Mouse (Mus musculus) adrenal gland, adult 10 weeks (tissue): ENCODE results near the gene Asic3. TPM values are rescaled to one million over a fixed set of nuclear protein-coding genes. Genes with fewer than 3 reads are reported as not detected.

Experiments
- polyA plus RNA-seq: library from polyadenylated mRNA; stranded (reverse); fragments of 350-450 nt; fragmentation: Illumina TruSeq; extraction: RNeasy Lipid Tissue Mini Kit (QIAGEN cat#74804); gene quantifications from one replicate; pipeline ENCODE4 v1.2.3, GENCODE M21; 2014; ENCODE audit warnings: low read depth, low replicate concordance

The Asic3 gene
- not detected for polyA plus RNA-seq

DNA sequence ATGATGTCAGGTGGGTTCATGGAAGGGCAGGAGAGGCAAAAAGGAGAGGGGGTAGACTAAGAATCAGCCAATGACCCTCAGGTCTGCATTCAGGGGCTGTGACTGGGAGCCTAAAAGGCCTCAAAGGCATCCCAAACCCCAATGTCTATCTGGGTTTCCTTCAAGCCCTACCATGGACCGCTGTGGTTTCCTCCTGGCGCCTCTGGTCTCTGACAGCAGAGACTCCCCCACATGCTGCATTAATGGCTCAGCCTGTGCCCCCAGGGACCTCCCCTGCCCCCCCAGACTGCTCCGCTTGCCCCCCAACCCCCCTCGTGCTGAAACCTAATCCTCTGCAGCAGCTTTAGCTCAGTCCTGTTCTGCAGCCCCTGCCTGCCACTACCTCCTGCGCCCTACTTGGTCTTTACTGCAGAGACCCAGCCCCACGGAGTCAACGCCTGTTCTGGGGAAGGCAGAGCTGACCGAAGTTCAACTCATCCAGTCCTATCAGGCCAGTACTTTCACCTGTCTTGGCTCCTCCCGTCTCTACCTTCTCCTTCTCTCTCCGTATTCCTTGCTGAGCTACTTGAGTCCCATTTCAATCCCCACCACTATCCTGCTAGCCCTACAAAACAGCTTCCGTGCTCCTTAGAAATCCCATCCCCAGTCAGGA, at the start of gene Asic3:
Gene Asic3 (plus strand): TSS at position 351 of the 652 bp plus-strand sequence.

GRCm38 (mm10) chr5:24364508-24364907, 48.7 kb upstream of the Asic3 start, which contains the start of gene Nos3:
Gene Nos3, plus strand, starts transcription at chr5:24364810.

GRCm38 (mm10) chr5:24391864-24392263, 21.3 kb upstream of the Asic3 start, which contains the start of gene Atg9b:
Gene Atg9b, minus strand, starts transcription at chr5:24392143.

GRCm38 (mm10) chr5:24393392-24393997, 19.7 kb upstream of the Asic3 start, which contains the start of gene Abcb8:
Gene Abcb8, plus strand, starts transcription at chr5:24393663.

DNA sequence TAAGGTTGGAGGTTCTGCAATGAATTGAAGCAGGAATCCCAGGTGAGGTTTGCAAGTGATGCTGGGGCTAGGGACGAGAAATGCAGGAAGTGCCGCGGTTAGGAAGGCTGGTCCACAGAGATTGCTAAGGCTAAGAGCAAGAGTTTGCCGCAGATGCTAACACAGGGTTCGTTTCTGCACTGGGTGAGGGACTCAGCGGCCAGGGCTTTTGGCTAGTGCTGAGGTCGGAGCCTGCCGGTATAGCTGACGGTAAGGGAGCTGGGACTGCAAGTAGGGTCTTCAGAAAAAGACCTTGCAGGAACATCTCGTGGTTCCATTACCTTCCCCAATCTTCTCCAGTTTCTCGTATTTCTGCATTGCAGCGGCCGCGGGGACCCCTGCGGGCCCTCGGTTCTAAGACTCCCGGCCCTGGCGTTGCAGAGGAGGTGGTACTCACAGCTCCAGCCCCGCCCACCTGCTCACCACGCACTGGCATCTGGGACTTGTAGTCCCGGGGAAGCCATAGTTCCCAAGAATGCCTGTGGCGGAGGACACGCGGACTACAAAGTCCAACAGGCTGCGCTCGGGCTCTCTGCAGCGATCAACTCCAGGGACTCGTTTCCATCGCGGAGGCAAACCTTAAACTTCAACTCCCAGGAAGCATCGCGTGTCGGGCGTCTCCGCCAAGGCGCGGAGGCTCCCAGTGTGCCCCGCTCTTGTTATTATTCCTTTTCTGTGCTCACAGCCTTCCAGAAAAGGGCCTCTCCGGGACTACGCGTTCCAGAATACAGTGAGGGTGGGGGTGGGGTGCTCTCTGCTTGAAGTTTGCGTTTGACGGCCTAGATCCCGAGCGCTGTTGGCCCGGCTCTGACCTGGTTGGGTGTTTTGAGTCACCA, 10.2 kb downstream of the Asic3 start, which contains the start of the genes Cdk5 and Slc4a2:
Gene Cdk5 (minus strand): TSS at position 402 of the 875 bp plus-strand sequence.
Gene Slc4a2 (plus strand): TSS at position 709 of the 875 bp plus-strand sequence.

DNA sequence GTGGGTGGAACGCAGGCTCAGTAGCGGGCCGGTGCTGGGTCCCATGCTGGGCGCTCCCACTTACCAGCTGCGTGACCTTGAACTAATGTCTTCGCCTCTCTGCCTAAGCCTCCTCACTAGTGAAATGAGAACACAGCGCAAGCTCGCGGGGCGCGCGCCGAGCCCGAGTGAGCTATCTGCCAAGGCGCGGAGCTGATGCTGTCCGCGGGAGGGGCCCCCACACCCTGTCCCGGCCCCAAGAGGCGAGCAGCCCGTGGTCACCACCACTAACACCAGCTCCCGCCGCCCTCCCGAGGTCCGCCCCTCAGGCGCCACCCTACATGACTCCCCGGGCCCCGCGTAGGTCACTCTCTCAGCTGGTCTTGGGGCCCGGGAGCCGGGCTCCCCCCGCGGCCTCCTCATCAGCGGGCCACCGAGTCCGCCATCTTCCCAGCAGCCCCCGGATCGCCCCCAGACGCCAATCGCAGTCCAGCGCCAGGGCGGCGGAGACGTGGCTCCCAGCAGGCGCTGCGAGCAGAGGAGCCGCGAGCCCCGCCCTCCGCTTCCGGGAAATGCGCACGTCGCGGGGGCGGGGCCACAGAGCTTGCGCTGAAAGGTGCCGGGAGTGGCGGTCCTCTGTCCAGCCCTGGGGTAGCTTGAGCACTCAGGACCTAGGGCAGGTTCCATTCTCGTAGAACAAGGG, 31.7 kb downstream of the Asic3 start, which contains the start of gene Fastk:
Gene Fastk (minus strand): TSS at position 542 of the 682 bp plus-strand sequence.

GRCm38 (mm10) chr5:24447624-24448298, 34.6 kb downstream of the Asic3 start, which contains the start of gene Tmub1:
Gene Tmub1, minus strand, starts transcription at chr5:24447854.

DNA sequence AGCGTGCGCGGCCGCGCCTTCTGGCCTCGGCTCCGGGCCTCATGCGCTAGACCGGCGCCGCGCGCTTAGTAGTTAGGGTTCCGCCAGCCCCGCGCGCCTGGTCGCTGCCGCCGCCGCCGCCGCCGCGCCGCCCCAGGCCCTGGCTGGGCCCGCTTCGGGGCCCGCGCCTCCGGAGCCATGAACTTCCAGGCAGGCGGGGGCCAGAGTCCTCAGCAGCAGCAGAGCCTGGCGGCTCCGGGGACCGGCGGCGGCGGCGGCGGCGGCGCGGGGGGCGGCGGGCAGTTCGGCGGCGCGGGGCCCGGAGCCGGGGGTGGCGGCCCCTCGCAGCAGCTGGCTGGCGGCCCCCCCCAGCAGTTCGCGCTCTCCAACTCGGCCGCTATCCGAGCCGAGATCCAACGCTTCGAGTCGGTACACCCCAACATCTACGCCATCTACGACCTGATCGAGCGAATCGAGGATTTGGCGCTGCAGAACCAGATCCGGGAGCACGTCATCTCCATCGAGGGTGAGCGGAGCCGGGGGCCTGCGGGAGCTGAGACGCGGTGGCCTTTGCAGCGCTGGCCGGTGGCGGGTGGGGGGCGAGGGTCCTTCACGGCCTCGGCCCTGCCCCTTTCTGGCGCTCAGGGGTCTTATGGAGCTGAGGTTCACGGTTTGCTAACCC, 39.0 kb downstream of the Asic3 start, which contains the start of gene Agap3:
Gene Agap3 (plus strand): TSS at position 148 of the 661 bp plus-strand sequence.

Other genes starting within 250 kb of the Asic3 start
- 7.4 TPM for gene Nupl2, start 248.4 kb upstream of the Asic3 start, polyA plus RNA-seq
- 0.35 TPM for gene Kcnh2, start 61.8 kb upstream of the Asic3 start, polyA plus RNA-seq
- gene Nos3, start 48.6 kb upstream of the Asic3 start, polyA plus RNA-seq: 0.35 TPM
- not detected for gene Atg9b, start 21.2 kb upstream of the Asic3 start, polyA plus RNA-seq
- 1.5 TPM for gene Abcb8, start 19.7 kb upstream of the Asic3 start, polyA plus RNA-seq
- 12.3 TPM for gene Cdk5, start 10.1 kb downstream of the Asic3 start, polyA plus RNA-seq
- gene Slc4a2, start 10.4 kb downstream of the Asic3 start, polyA plus RNA-seq: 3.8 TPM
- 2.4 TPM for gene Fastk, start 31.9 kb downstream of the Asic3 start, polyA plus RNA-seq
- 0.93 TPM for gene Tmub1, start 34.5 kb downstream of the Asic3 start, polyA plus RNA-seq
- gene Agap3, start 38.8 kb downstream of the Asic3 start, polyA plus RNA-seq: 4.7 TPM
- not detected for gene Gbx1, start 113.8 kb downstream of the Asic3 start, polyA plus RNA-seq
- not detected for gene Asb10, start 127.6 kb downstream of the Asic3 start, polyA plus RNA-seq
- gene 4931409K22Rik, start 143.4 kb downstream of the Asic3 start, polyA plus RNA-seq: not detected
- gene Abcf2, start 164.1 kb downstream of the Asic3 start, polyA plus RNA-seq: 20.0 TPM
- 2.4 TPM for gene Chpf2, start 173.3 kb downstream of the Asic3 start, polyA plus RNA-seq
- gene Smarcd3, start 211.0 kb downstream of the Asic3 start, polyA plus RNA-seq: 3.0 TPM